Mouse (Mus musculus): ENCODE results near the gene Fam13a. TPM values are rescaled to one million over a fixed set of nuclear protein-coding genes. Genes with fewer than 3 reads are reported as not detected.

Gene Fam13a
- total RNA-seq, 2 experiments from 2014 or later, result 15.7 to 18.1 TPM

Other genes starting within 250 kb of the Fam13a start
- gene Herc3, start 193.1 kb downstream of the Fam13a start, total RNA-seq (2021), result 100 to 1,000 TPM; 226 to 248 TPM
- gene Nap1l5, start 117.5 kb downstream of the Fam13a start, total RNA-seq (2021), result 100 to 1,000 TPM; 242 to 285 TPM
- gene Tigd2, start 184.3 kb upstream of the Fam13a start, total RNA-seq (2021), result 10 to 100 TPM; 15.9 to 16.1 TPM